Mouse (Mus musculus) inflammation-experienced regulatory T-cells, adult 6 months (primary cell): Measurements from ENCODE around the gene Nktr. TPM values are rescaled to one million over a fixed set of nuclear protein-coding genes. Genes with fewer than 3 reads are reported as not detected.

Source experiments
- polyA plus RNA-seq, 3 experiments: library from polyadenylated mRNA; unstranded; fragments of 100-300 nt; shearing (Covaris generic); gene quantifications; one replicate each; pipeline ENCODE4 v1.2.1; 2017

Gene Nktr
- polyA plus RNA-seq, 3 experiments from 2014 or later: 108 to 126 (median 117) TPM

Other genes starting within 250 kb of the Nktr start
- not detected for gene Cck, start 223.5 kb upstream of the Nktr start, polyA plus RNA-seq
- gene Lyzl4, start 77.1 kb upstream of the Nktr start, polyA plus RNA-seq: not detected
- gene Vipr1, start 76.5 kb upstream of the Nktr start, polyA plus RNA-seq: 1 to 10 TPM in 2 of 3 experiments, under 1 TPM in 1; 0.98 to 2.4 (median 1.8) TPM
- 10 to 100 TPM in 2 of 3 experiments, 1 to 10 TPM in 1; 9.1 to 19.1 (median 17.1) TPM for gene Sec22c, start 13.7 kb upstream of the Nktr start, polyA plus RNA-seq
- gene Ss18l2, start 8.8 kb upstream of the Nktr start, polyA plus RNA-seq: 10 to 100 TPM; 45.5 to 68.0 (median 63.4) TPM
- gene Zfp651, start 40.2 kb downstream of the Nktr start, polyA plus RNA-seq: under 1 TPM in 2 of 3 experiments, not detected in 1; 0.23 to 0.24 TPM
- gene Klhl40, start 58.4 kb downstream of the Nktr start, polyA plus RNA-seq: not detected
- not detected for gene Hhatl, start 73.3 kb downstream of the Nktr start, polyA plus RNA-seq
- gene Ccdc13, start 120.3 kb downstream of the Nktr start, polyA plus RNA-seq: not detected
- gene Higd1a, start 139.2 kb downstream of the Nktr start, polyA plus RNA-seq: 100 to 1,000 TPM; 108 to 167 (median 119) TPM
- gene Ackr2, start 179.2 kb downstream of the Nktr start, polyA plus RNA-seq: not detected
- not detected for gene Cyp8b1, start 197.1 kb downstream of the Nktr start, polyA plus RNA-seq
- gene Fam198a, start 231.8 kb downstream of the Nktr start, polyA plus RNA-seq: under 1 TPM in 1 of 3 experiments, not detected in 2; 0.12 TPM